Mouse (Mus musculus): ENCODE measurements at regions not wholly inside any gene's neighbourhood (a gene's known extent, or its start where the extent isn't known, plus 50 kb on each side); places are given as distances from the start of the nearest gene placed in this dataset.

DNA sequence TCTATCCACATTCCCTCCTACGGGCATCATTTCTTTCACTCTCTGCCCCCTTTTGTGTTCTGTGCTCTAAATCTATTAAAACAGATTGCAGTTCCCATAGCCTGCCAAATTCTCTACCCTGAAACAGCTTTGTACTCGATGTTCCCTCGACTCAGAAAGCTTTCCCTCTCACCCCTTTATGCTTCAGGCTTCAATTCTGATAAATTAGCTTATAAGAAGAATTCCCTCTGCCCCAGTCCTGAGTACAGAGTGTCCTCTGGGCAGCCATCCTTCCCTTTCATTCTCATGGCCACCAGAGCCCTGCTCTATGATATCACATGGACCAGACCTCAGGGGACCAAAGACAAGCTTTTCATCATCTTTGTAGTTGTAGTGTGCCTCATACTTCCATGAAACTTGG lies 163.6 kb downstream of the Cartpt start:
- no peak overlapping the region for H3K4me3 ChIP-seq (ENCODE audit: insufficient read depth in 1 of 2, low read depth in 2 of 2, low read length in 2 of 2)
- WGBS (ENCODE audit: insufficient replicate concordance) = 45% methylated on average over 3 of the region's 3 CpGs
- H3K9me3 ChIP-seq (ENCODE audit: control insufficient read depth, low read length) = no peaks in the 10 kb centered on the region
- H3K27me3 ChIP-seq (ENCODE audit: control insufficient read depth, insufficient read depth, low read length) = no peaks in the 10 kb centered on the region
- H3K4me2 ChIP-seq (ENCODE audit: low read depth) = no peak overlapping the region
- DNase-seq (ENCODE audit: low read depth in 3 of 3, low spot score in 3 of 3) (no peak), ATAC-seq (ENCODE audit: insufficient read depth) (no peak)
- H3K27ac ChIP-seq = no peak overlapping the region
- no peak for TF ChIP-seq EP300 (IDR thresholded peaks at IDR 0.05; ENCODE audit: low read depth)
- no peak for TF ChIP-seq CTCF (IDR thresholded peaks at IDR 0.05; ENCODE audit: low read depth)
- H3K4me1 ChIP-seq (replicated peaks; ENCODE audit: control insufficient read depth in 2 of 2, insufficient read depth in 2 of 2, low read length in 1 of 2) = no peaks in the 10 kb centered on the region
- no peak overlapping the region for H3K9ac ChIP-seq (replicated peaks)
- no peaks in the 10 kb centered on the region for H3K36me3 ChIP-seq (replicated peaks; ENCODE audit: control insufficient read depth, insufficient read depth, low read depth)

DNA sequence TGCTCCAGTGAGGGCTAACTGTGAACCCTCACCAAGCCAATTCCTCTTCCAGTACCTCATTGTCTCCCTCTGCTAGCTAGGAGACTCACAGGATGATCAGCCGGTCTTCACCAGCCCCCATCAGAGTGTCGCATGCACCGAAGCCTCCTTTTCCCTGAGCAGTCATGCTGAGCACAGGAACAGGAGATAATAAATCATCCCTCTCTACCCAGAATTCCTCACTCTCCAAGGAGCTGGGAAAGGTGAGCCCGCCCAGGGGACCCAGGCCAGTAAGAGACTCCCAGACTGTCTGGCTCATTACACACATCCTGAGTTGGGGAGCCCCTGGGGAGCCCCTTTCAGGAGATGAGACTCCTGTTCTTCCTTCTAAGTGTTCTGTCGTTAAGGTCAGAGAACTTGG lies 171.7 kb downstream of the Cartpt start:
- 44% methylated on average over 5 of the region's 5 CpGs for WGBS (ENCODE audit: insufficient replicate concordance)
- no peak for DNase-seq (ENCODE audit: low read depth in 3 of 3, low spot score in 3 of 3)
- H3K9ac ChIP-seq (replicated peaks) = no peak overlapping the region
- H3K4me3 ChIP-seq (ENCODE audit: insufficient read depth in 1 of 2, low read depth in 2 of 2, low read length in 2 of 2) = no peak overlapping the region
- H3K4me1 ChIP-seq (replicated peaks; ENCODE audit: control insufficient read depth in 2 of 2, insufficient read depth in 2 of 2, low read length in 1 of 2) = no peaks in the 10 kb centered on the region
- TF ChIP-seq CTCF (IDR thresholded peaks at IDR 0.05; ENCODE audit: low read depth) = no peak
- no peak for TF ChIP-seq EP300 (IDR thresholded peaks at IDR 0.05; ENCODE audit: low read depth)
- no peaks in the 10 kb centered on the region for H3K36me3 ChIP-seq (replicated peaks; ENCODE audit: control insufficient read depth, insufficient read depth, low read depth)
- H3K27ac ChIP-seq = no peak overlapping the region
- H3K9me3 ChIP-seq (ENCODE audit: control insufficient read depth, low read length) = no peaks in the 10 kb centered on the region
- H3K27me3 ChIP-seq (ENCODE audit: control insufficient read depth, insufficient read depth, low read length) = no peaks in the 10 kb centered on the region
- H3K4me2 ChIP-seq (ENCODE audit: low read depth) = no peak overlapping the region
- no peak for ATAC-seq (ENCODE audit: insufficient read depth)

- Histone ChIP-seq H3K4me2 (ENCODE audit: low read depth) (no peak overlapping the region), H3K4me1 (replicated peaks; ENCODE audit: control insufficient read depth in 2 of 2, insufficient read depth in 2 of 2, low read length in 1 of 2) (no peaks in the 10 kb centered on the region), H3K36me3 (replicated peaks; ENCODE audit: control insufficient read depth, insufficient read depth, low read depth) (no peaks in the 10 kb centered on the region), H3K9me3 (ENCODE audit: control insufficient read depth, low read length) (no peaks in the 10 kb centered on the region), H3K4me3 (ENCODE audit: insufficient read depth in 1 of 2, low read depth in 2 of 2, low read length in 2 of 2) (no peak overlapping the region), H3K9ac (replicated peaks) (no peak overlapping the region), H3K27ac (no peak overlapping the region), H3K27me3 (ENCODE audit: control insufficient read depth, insufficient read depth, low read length) (no peaks in the 10 kb centered on the region)
- TF ChIP-seq CTCF (IDR thresholded peaks at IDR 0.05; ENCODE audit: low read depth) (no peak), EP300 (IDR thresholded peaks at IDR 0.05; ENCODE audit: low read depth) (no peak)
- no peak for DNase-seq (ENCODE audit: low read depth in 3 of 3, low spot score in 3 of 3)
- WGBS (ENCODE audit: insufficient replicate concordance) = 54% methylated on average over 7 of the region's 7 CpGs
- ATAC-seq (ENCODE audit: insufficient read depth) = no peak
Measured at GRCm38 (mm10) chr13:99724245-99724644, 176.6 kb downstream of the Cartpt start.

GRCm38 (mm10) chr13:99723237-99723981 lies 177.5 kb downstream of the Cartpt start:
- TF ChIP-seq CTCF (IDR thresholded peaks at IDR 0.05; ENCODE audit: low read depth) (no peak), EP300 (IDR thresholded peaks at IDR 0.05; ENCODE audit: low read depth) (no peak)

DNA sequence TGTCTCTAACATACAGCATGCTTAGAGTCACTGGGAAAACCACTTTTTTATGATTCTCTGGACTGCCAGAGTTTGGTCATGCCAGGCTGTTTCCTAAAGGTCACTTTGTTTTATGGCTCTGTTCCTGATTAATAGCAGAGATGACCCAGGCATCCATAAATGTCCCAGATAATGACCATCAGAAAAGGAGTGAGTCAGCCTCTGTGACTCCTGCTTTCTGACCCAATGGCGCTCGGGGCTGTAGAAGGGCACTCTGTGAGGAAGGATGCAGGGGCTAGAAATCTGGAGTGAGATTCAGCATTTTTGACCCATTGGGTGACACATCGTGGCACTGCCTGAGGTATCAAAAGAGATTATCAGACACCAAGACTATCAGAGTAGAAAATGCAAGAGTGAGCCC lies 180.3 kb downstream of the Cartpt start:
- Histone ChIP-seq H3K4me2 (ENCODE audit: low read depth) (no peak overlapping the region), H3K27me3 (ENCODE audit: control insufficient read depth, insufficient read depth, low read length) (no peaks in the 10 kb centered on the region), H3K4me1 (replicated peaks; ENCODE audit: control insufficient read depth in 2 of 2, insufficient read depth in 2 of 2, low read length in 1 of 2) (no peaks in the 10 kb centered on the region), H3K9me3 (ENCODE audit: control insufficient read depth, low read length) (no peaks in the 10 kb centered on the region), H3K9ac (replicated peaks) (no peak overlapping the region), H3K4me3 (ENCODE audit: insufficient read depth in 1 of 2, low read depth in 2 of 2, low read length in 2 of 2) (no peak overlapping the region), H3K36me3 (replicated peaks; ENCODE audit: control insufficient read depth, insufficient read depth, low read depth) (no peaks in the 10 kb centered on the region), H3K27ac (no peak overlapping the region)
- DNase-seq (ENCODE audit: low read depth in 3 of 3, low spot score in 3 of 3) (no peak), ATAC-seq (ENCODE audit: insufficient read depth) (no peak)
- TF ChIP-seq CTCF (IDR thresholded peaks at IDR 0.05; ENCODE audit: low read depth) (no peak), EP300 (IDR thresholded peaks at IDR 0.05; ENCODE audit: low read depth) (no peak)
- WGBS (ENCODE audit: insufficient replicate concordance) = 69% methylated on average over 3 of the region's 3 CpGs

More at GRCm38 (mm10) chr13:99723237-99723981, 177.5 kb downstream of the Cartpt start:
- Histone ChIP-seq H3K4me2 (ENCODE audit: low read depth) (no peak overlapping the region), H3K4me3 (ENCODE audit: insufficient read depth in 1 of 2, low read depth in 2 of 2, low read length in 2 of 2) (no peak overlapping the region), H3K36me3 (replicated peaks; ENCODE audit: control insufficient read depth, insufficient read depth, low read depth) (no peaks in the 10 kb centered on the region), H3K27me3 (ENCODE audit: control insufficient read depth, insufficient read depth, low read length) (no peaks in the 10 kb centered on the region), H3K9me3 (ENCODE audit: control insufficient read depth, low read length) (no peaks in the 10 kb centered on the region), H3K27ac (no peak overlapping the region), H3K4me1 (replicated peaks; ENCODE audit: control insufficient read depth in 2 of 2, insufficient read depth in 2 of 2, low read length in 1 of 2) (no peaks in the 10 kb centered on the region), H3K9ac (replicated peaks) (no peak overlapping the region)
- no peak for DNase-seq (ENCODE audit: low read depth in 3 of 3, low spot score in 3 of 3)
- 69% methylated on average over 5 of the region's 5 CpGs for WGBS (ENCODE audit: insufficient replicate concordance)
- no peak for ATAC-seq (ENCODE audit: insufficient read depth)
